Mouse (Mus musculus): Measurements from ENCODE around the gene Map1lc3b. TPM values are rescaled to one million over a fixed set of nuclear protein-coding genes. Genes with fewer than 3 reads are reported as not detected.

Gene Map1lc3b
- polyA plus RNA-seq, 1 experiment = 140 TPM

- TF ChIP-seq CTCF (IDR thresholded peaks at IDR 0.05; ENCODE audit: insufficient read depth, low read length) (no peak), POLR2A (IDR thresholded peaks at IDR 0.05; ENCODE audit: borderline replicate concordance, extremely low read depth, low read depth, low read length) (no peak)
- H3K4me3 ChIP-seq (replicated peaks; ENCODE audit: extremely low read depth, low read depth, low read length) = no peak overlapping the region
- 75% methylated on average over 12 of the region's 12 CpGs for WGBS
- DNase-seq = no peak
- H3K4me1 ChIP-seq (ENCODE audit: control insufficient read depth, insufficient read depth, low read length) = peaks cover 37% of the 10 kb centered on the region
These were observed 57.5 kb downstream of the Map1lc3b start for GRCm38 (mm10) chr8:121647511-121648215.

Other genes starting within 250 kb of the Map1lc3b start
- gene 1700018B08Rik, start 46.0 kb upstream of the Map1lc3b start, polyA plus RNA-seq (2012; rRNA removed) = not detected in 2 replicates
- gene Fbxo31, start 11.6 kb upstream of the Map1lc3b start, polyA plus RNA-seq (2012; rRNA removed) = 48.2 and 49.9 TPM in 2 replicates
- gene Zcchc14, start 62.5 kb downstream of the Map1lc3b start, polyA plus RNA-seq (2012; rRNA removed) = 40.8 and 50.9 TPM in 2 replicates
- 0.06 and 0.10 TPM in 2 replicates for gene Jph3, start 139.3 kb downstream of the Map1lc3b start, polyA plus RNA-seq (2012; rRNA removed)
- 32.9 and 36.1 TPM in 2 replicates for gene Klhdc4, start 239.2 kb downstream of the Map1lc3b start, polyA plus RNA-seq (2012; rRNA removed)